Mouse (Mus musculus): ENCODE results near the gene Pdlim7. TPM values are rescaled to one million over a fixed set of nuclear protein-coding genes. Genes with fewer than 3 reads are reported as not detected.

Gene Pdlim7
- polyA plus RNA-seq, 1 experiment from 2014 or later = 147 TPM

- WGBS = 13% methylated on average over 18 of the region's 18 CpGs
- H3K9ac ChIP-seq (replicated peaks; ENCODE audit: low read depth, low read length) = no peak overlapping the region
- H3K9me3 ChIP-seq (ENCODE audit: control insufficient read depth, low read length) = no peaks in the 10 kb centered on the region
- no peaks in the 10 kb centered on the region for H3K27me3 ChIP-seq (replicated peaks; ENCODE audit: control insufficient read depth, insufficient read depth, low read length)
- H3K4me2 ChIP-seq (ENCODE audit: low read length) = peak overlapping the region; percentile 6; the same call in 1 of the 2 replicates
- H3K4me3 ChIP-seq (replicated peaks; ENCODE audit: low read length) = no peak overlapping the region
- ATAC-seq = peak; percentile 76
- peak overlapping the region; percentile 31; the same call in 1 of the 2 replicates for H3K27ac ChIP-seq (ENCODE audit: low read length)
- peaks cover 32% of the 10 kb centered on the region for H3K4me1 ChIP-seq (replicated peaks; ENCODE audit: control insufficient read depth, insufficient read depth, low read length)
- H3K36me3 ChIP-seq (ENCODE audit: control insufficient read depth, insufficient read depth) = peaks cover 2% of the 10 kb centered on the region; the same call in 1 of the 2 replicates
Measured at GRCm38 (mm10) chr13:55494883-55495621, 18.4 kb downstream of the Pdlim7 start.

- Histone ChIP-seq H3K27ac (ENCODE audit: low read length) (0 out of 2 replicates have a peak overlapping the region, but pooled peaks have one; percentile 8), H3K36me3 (ENCODE audit: control insufficient read depth, insufficient read depth) (peaks cover 2% of the 10 kb centered on the region; the same call in 1 of the 2 replicates), H3K4me2 (ENCODE audit: low read length) (no peak overlapping the region), H3K4me1 (replicated peaks; ENCODE audit: control insufficient read depth, insufficient read depth, low read length) (peaks cover 32% of the 10 kb centered on the region), H3K9ac (replicated peaks; ENCODE audit: low read depth, low read length) (no peak overlapping the region), H3K9me3 (ENCODE audit: control insufficient read depth, low read length) (no peaks in the 10 kb centered on the region), H3K4me3 (replicated peaks; ENCODE audit: low read length) (no peak overlapping the region), H3K27me3 (replicated peaks; ENCODE audit: control insufficient read depth, insufficient read depth, low read length) (no peaks in the 10 kb centered on the region)
- WGBS = 29% methylated on average over 2 of the region's 2 CpGs
- ATAC-seq = peak; percentile 8; the same call in 1 of the 2 replicates
Measured at GRCm38 (mm10) chr13:55494257-55494656, 19.2 kb downstream of the Pdlim7 start.

- H3K27me3 ChIP-seq (replicated peaks; ENCODE audit: control insufficient read depth, insufficient read depth, low read length) = no peaks in the 10 kb centered on the region
- H3K9me3 ChIP-seq (ENCODE audit: control insufficient read depth, low read length) = no peaks in the 10 kb centered on the region
- peak within 1 kb of the TSS; percentile 67 for H3K4me3 ChIP-seq (replicated peaks; ENCODE audit: low read length)
- ATAC-seq = peak; percentile 84
- peak within 1 kb of the TSS; percentile 97 for H3K27ac ChIP-seq (ENCODE audit: low read length)
- H3K4me1 ChIP-seq (replicated peaks; ENCODE audit: control insufficient read depth, insufficient read depth, low read length) = peaks cover 42% of the 10 kb centered on the region
- H3K36me3 ChIP-seq (ENCODE audit: control insufficient read depth, insufficient read depth) = no peaks in the 10 kb centered on the region
- peak within 1 kb of the TSS; percentile 89 for H3K4me2 ChIP-seq (ENCODE audit: low read length)
- under 1% methylated on average over 44 of the region's 83 CpGs for WGBS
- peak within 1 kb of the TSS; percentile 98 for H3K9ac ChIP-seq (replicated peaks; ENCODE audit: low read depth, low read length)
Measured at GRCm38 (mm10) chr13:55487578-55488498, 25.6 kb downstream of the Pdlim7 start, which contains the start of gene Dbn1. Gene Dbn1, minus strand, starts transcription at chr13:55488111.

GRCm38 (mm10) chr13:55486916-55487577, 26.4 kb downstream of the Pdlim7 start:
- peak overlapping the region; percentile 98 for H3K9ac ChIP-seq (replicated peaks; ENCODE audit: low read depth, low read length)
- peaks cover 3% of the 10 kb centered on the region for H3K36me3 ChIP-seq (ENCODE audit: control insufficient read depth, insufficient read depth)
- ATAC-seq = peak; percentile 18
- peak overlapping the region; percentile 67 for H3K4me3 ChIP-seq (replicated peaks; ENCODE audit: low read length)
- no peaks in the 10 kb centered on the region for H3K9me3 ChIP-seq (ENCODE audit: control insufficient read depth, low read length)
- peaks cover 48% of the 10 kb centered on the region for H3K4me1 ChIP-seq (replicated peaks; ENCODE audit: control insufficient read depth, insufficient read depth, low read length)
- H3K27ac ChIP-seq (ENCODE audit: low read length) = peak overlapping the region; percentile 97
- under 1% methylated on average over 23 of the region's 29 CpGs for WGBS
- H3K4me2 ChIP-seq (ENCODE audit: low read length) = peak overlapping the region; percentile 89
- no peaks in the 10 kb centered on the region for H3K27me3 ChIP-seq (replicated peaks; ENCODE audit: control insufficient read depth, insufficient read depth, low read length)

- peak overlapping the region; percentile 97 for H3K27ac ChIP-seq (ENCODE audit: low read length)
- peak overlapping the region; percentile 98 for H3K9ac ChIP-seq (replicated peaks; ENCODE audit: low read depth, low read length)
- ATAC-seq = no peak
- H3K4me1 ChIP-seq (replicated peaks; ENCODE audit: control insufficient read depth, insufficient read depth, low read length) = peaks cover 51% of the 10 kb centered on the region
- H3K9me3 ChIP-seq (ENCODE audit: control insufficient read depth, low read length) = no peaks in the 10 kb centered on the region
- peaks cover 12% of the 10 kb centered on the region for H3K36me3 ChIP-seq (ENCODE audit: control insufficient read depth, insufficient read depth)
- H3K4me2 ChIP-seq (ENCODE audit: low read length) = peak overlapping the region; percentile 89
- 19% methylated on average over 14 of the region's 14 CpGs for whole genome bisulfite sequencing
- no peaks in the 10 kb centered on the region for H3K27me3 ChIP-seq (replicated peaks; ENCODE audit: control insufficient read depth, insufficient read depth, low read length)
- H3K4me3 ChIP-seq (replicated peaks; ENCODE audit: low read length) = peak overlapping the region; percentile 67
Measured at GRCm38 (mm10) chr13:55486029-55486794, 27.3 kb downstream of the Pdlim7 start.

GRCm38 (mm10) chr13:55484520-55485088, 28.9 kb downstream of the Pdlim7 start:
- peaks cover 51% of the 10 kb centered on the region for H3K4me1 ChIP-seq (replicated peaks; ENCODE audit: control insufficient read depth, insufficient read depth, low read length)
- peak overlapping the region; percentile 89 for H3K4me2 ChIP-seq (ENCODE audit: low read length)
- no peaks in the 10 kb centered on the region for H3K9me3 ChIP-seq (ENCODE audit: control insufficient read depth, low read length)
- no peak for ATAC-seq
- H3K4me3 ChIP-seq (replicated peaks; ENCODE audit: low read length) = peak overlapping the region; percentile 67
- WGBS = 15% methylated on average over 7 of the region's 7 CpGs
- H3K27me3 ChIP-seq (replicated peaks; ENCODE audit: control insufficient read depth, insufficient read depth, low read length) = no peaks in the 10 kb centered on the region
- peak overlapping the region; percentile 98 for H3K9ac ChIP-seq (replicated peaks; ENCODE audit: low read depth, low read length)
- peak overlapping the region; percentile 97 for H3K27ac ChIP-seq (ENCODE audit: low read length)
- H3K36me3 ChIP-seq (ENCODE audit: control insufficient read depth, insufficient read depth) = peaks cover 27% of the 10 kb centered on the region

- ATAC-seq = peak; percentile 83
- 2% methylated on average over 15 of the region's 15 CpGs for WGBS
Measured at GRCm38 (mm10) chr13:55483593-55483992, 29.9 kb downstream of the Pdlim7 start.

GRCm38 (mm10) chr13:55483071-55483470, 30.4 kb downstream of the Pdlim7 start:
- WGBS = 66% methylated on average over 9 of the region's 9 CpGs
- Histone ChIP-seq H3K27me3 (replicated peaks; ENCODE audit: control insufficient read depth, insufficient read depth, low read length) (no peaks in the 10 kb centered on the region), H3K27ac (ENCODE audit: low read length) (peak overlapping the region; percentile 97), H3K9me3 (ENCODE audit: control insufficient read depth, low read length) (no peaks in the 10 kb centered on the region), H3K4me3 (replicated peaks; ENCODE audit: low read length) (peak overlapping the region; percentile 67), H3K9ac (replicated peaks; ENCODE audit: low read depth, low read length) (peak overlapping the region; percentile 98), H3K36me3 (ENCODE audit: control insufficient read depth, insufficient read depth) (peaks cover 35% of the 10 kb centered on the region), H3K4me1 (replicated peaks; ENCODE audit: control insufficient read depth, insufficient read depth, low read length) (peaks cover 45% of the 10 kb centered on the region), H3K4me2 (ENCODE audit: low read length) (peak overlapping the region; percentile 89)
- ATAC-seq = no peak

More at GRCm38 (mm10) chr13:55483593-55483992, 29.9 kb downstream of the Pdlim7 start:
- peaks cover 50% of the 10 kb centered on the region for H3K4me1 ChIP-seq (replicated peaks; ENCODE audit: control insufficient read depth, insufficient read depth, low read length)
- H3K27me3 ChIP-seq (replicated peaks; ENCODE audit: control insufficient read depth, insufficient read depth, low read length) = no peaks in the 10 kb centered on the region
- H3K36me3 ChIP-seq (ENCODE audit: control insufficient read depth, insufficient read depth) = peaks cover 35% of the 10 kb centered on the region
- H3K9ac ChIP-seq (replicated peaks; ENCODE audit: low read depth, low read length) = peak overlapping the region; percentile 98
- peak overlapping the region; percentile 89 for H3K4me2 ChIP-seq (ENCODE audit: low read length)
- no peaks in the 10 kb centered on the region for H3K9me3 ChIP-seq (ENCODE audit: control insufficient read depth, low read length)
- H3K27ac ChIP-seq (ENCODE audit: low read length) = peak overlapping the region; percentile 97
- H3K4me3 ChIP-seq (replicated peaks; ENCODE audit: low read length) = peak overlapping the region; percentile 67
